Mouse (Mus musculus) T-cell, adult 2 months (primary cell): Measurements from ENCODE around the gene Tdrd7.

Source experiments
- DNase-seq: peaks from one replicate; pipeline ENCODE4 v3.0.0; 2022; ENCODE audit warnings: low spot score

Gene Tdrd7

DNA sequence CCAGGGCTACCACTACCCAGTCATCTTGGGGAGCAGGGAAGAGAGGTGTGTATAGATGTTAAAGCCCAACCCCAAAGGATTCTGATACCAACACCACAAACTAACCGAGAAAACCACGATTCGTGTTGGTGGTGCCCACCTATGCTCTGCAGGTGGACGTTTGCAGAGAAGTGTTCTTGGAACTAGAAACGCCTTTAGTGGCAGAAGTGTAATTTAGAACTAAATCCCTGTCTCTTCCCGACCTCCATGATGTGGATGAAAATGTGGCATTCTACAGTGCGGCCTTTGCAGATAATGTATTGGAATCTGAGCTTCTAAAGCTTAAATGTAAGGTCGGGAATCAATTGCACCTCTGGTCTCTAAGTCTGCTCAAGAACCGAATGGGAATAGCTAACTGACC lies 7.8 kb downstream of the Tdrd7 start:
- no peak for DNase-seq

DNA sequence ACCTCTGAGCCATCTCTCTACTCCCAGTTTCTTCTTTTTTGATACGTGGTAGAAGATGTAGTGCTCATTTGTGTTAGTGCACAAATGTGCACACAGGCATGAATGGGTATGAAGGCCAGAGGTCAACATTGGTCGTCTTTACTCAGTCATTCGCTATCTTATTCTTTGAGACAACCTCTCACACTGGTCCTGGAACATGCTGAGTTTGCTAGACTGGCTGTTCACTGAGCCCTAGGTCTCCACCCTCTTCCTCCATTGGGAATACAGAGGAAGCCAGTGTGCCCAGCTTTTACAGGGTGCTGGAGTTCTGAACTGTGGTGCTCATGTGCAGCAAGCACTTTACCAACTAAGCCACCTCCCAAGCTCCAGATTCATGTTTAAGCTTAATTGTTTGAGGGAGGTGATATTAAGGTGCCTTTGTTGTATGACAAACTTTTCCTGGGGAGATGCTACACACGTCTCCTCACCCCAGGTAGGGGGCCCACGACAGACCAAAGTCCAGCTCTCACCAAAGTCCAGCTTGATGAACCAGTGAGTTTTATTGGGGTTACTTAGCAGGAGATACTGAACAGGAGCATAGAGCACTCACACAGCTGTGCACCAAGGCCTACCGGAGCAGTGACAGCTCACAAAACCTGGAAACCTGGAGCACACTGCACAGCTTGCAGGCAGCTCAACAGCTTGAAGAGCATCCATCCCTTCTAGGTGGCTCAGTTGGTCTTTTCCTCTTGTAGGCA lies 12.0 kb downstream of the Tdrd7 start:
- no peak for DNase-seq

DNA sequence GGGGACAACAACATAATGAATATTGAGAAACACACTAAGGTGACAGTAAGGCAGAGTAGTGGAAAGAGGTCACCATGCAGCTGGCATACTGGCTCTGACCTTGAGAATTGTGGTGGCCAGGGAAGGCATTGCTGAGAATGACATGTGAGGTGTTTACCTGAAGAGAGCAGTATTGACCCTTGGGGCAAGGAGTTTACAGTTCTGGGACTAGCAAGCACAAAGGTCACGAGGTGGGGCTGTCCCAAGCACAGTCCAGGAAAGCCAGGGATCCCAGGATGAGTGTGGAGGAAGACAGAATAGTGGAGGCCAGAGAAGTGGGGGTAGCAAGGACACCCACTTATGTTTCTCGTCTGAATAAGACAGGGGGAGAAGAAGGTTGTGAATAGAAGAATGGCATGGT lies 14.8 kb downstream of the Tdrd7 start:
- no peak for DNase-seq

DNA sequence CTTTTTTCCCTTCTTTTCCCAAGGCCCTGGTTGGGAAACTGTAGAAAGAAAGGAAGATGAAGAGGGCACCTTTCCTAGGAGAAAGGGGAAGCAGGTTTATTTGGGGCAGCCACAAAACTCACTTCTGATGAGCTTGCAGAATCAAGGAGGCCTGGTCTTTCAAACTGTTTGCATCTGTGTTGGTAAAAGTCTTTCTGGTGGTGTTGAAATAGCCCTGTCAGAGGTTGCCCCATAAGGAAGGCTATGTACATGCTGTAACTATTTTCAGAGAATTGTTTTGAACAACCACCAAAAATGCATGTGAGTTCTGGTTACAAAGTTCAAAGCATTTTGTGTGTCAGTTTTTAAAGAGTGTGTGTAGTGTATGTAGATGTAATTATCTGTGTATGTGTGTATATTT lies 15.9 kb downstream of the Tdrd7 start:
- DNase-seq, result no peak

DNA sequence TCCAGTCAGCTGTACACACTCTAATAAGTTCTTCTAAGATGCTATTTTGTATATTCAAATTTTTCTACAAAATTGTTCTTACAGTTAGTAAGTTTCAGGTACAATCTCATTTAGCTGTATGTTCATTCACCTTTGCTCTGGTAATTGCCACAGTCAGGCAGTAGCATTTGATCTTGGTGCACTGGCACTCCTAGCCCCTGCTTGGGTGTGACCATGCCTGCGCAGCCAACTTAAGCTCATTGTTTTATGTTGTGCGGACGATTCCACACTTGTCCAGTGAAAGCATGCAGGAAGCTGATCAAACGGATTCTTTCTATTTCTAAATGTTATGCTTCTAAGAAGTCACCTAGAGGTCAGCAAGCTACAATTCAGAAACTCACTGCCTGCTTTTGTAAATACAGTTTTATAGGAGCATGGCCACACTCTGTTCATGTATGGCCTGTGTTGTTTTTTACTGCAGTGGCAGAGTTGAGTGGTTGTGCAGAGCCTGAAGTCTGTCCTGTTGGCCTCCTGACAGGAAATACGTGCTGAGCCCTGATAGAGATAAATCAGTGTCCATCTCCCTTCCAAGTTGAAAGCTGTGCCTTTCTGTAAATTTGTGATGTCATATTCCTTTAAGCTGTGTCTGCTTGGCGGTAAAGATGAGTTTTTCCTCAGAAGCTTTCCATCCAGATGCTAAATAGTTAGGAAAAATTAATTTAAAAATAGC lies 25.4 kb downstream of the Tdrd7 start:
- DNase-seq, result no peak

DNA sequence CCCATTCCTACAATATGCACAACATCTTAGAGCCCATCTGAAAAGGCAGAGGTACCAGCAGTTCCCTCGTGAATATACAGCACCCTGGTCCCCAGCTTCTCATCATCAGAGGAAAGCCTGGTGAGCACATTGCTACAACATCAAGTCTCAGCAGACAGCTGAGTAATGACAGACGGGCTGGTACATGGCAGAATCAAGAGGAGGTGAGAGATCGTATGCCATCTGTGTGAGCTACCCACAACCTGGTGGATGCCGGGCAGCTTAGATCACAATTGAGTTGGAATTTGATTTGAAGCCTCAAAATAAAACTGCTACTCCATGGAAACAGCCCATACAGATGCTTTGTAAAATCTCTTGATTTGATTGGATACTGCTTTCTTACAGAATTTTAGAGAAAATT lies 33.4 kb downstream of the Tdrd7 start:
- DNase-seq, result no peak

DNA sequence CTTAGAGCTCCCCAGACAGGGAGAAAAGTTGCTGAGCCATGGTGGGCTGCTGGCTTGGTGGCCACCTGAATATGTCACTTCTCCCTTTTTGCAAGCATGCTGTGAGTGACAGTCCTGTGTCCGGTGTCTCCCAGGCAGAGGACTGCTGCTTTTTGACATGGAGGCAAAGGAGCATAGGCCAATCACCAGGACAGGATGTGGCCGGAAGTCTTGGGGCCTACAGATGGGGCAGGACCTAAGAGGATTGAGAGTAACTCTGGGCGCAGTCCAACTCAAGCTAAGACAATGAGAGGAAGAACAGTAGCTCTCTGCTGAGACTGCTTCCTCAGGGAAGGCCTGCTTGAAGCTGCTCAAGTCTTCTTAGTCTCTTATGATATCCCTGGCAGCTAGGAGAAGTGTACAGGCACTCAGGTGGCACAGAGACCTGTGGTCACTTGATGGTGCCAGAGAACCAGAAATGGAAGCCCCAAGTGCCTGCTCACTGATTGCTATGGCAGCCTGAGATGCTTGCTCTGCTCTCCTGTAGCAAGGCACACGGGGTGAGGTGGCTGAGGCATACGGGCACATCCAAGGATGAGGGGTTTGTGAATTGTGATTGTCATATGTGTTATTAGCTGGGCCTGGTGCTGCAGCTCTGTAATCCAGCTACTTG lies 43.1 kb downstream of the Tdrd7 start:
- no peak for DNase-seq

DNA sequence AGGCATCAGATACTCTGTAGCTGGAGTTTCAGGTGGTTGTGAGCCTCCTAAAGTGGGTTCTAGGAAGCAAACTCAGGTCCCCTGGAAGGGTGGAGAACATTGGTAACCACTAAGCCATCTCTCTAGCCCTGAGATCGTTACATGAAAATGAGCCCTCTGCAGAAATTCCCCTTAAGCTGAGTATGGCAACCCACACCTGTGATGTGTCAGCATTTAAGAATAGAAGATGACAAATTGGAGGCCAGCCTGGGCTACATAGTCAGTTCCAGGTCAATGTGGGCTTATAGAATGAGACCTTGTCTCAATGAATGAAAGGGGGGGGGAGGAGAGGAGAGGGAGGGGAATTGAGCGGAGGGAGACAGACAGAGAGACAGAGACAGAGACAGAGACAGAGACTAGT lies 46.6 kb downstream of the Tdrd7 start:
- DNase-seq, result no peak

DNA sequence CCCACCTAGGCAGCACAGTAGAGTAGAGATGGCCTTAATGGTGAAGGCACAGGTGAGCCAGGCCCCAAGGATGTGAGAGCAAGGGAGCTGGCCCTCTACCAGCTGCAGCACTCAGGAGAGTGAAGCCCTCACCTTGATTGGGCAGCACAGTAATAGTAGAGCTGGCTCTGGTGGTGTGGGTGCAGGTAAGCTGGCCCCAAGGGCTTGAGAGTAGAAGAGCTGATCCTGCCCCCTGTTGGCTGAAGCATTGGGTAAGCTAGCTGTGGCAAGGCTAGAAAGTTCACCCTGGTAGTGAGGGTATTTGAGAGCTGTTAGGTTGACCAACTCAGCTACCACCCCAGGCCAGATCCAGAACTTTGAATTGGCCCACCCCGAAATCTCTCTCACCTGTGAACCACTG lies 50.5 kb downstream of the Tdrd7 start:
- DNase-seq, result no peak

DNA sequence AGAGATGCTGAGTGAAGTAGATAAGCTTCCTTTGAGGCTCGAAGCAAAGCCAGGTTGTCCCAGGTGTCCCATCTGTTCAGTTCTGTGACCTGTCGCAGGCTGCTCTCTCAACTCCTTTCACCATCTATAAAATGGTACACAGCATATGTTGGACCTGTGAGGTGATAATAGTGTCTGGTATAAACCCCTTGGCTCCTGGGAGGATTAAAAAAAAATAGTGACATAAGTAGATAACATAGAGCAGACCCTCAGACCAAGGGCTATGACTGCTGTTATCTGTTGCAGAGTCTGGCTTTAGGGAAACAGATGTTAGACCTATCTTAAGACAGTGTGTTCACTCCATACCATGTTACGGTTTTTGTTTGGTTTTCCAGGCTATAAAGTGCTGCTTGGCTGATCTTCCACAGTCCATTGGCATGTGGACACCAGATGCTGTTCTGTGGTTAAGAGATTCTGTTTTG lies 57.9 kb downstream of the Tdrd7 start:
- DNase-seq, result no peak

DNA sequence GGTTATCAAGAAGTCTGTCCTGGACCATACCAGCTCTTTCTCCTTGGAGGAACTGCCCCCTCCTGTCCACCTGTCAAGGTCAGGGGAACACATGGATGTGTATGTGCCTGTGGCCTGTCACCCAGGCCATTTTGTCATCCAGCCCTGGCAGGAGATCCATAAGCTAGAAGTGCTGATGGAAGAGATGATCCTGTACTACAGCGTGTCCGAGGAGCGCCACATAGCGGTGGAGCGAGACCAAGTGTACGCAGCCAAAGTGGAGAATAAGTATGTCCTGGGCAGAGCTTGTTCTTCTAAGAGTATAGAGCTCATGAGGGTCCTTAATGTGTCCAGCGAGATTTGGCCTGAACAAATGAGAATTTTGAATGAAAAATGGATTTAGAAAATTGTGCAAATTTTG lies 60.8 kb downstream of the Tdrd7 start:
- DNase-seq, result no peak

DNA sequence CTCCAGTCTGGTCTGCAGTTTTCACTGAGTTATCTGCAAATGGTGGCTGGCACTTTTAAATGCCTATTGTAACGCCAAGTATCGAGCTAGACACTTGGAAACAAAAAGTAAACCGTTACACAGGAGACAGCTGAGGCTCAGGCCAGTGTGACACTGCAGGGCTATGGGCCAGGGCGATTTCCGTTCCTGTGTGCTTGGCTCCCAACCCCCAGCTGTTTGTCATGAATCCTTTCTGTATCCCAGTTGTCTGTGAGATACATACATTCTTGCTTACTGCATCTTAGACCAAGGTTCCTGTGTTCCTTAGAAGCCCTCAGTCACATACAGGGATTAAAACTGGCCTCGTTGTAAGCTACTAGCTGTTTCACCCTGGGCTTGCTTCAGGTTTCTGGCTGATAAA lies 63.1 kb downstream of the Tdrd7 start:
- DNase-seq, result no peak

DNA sequence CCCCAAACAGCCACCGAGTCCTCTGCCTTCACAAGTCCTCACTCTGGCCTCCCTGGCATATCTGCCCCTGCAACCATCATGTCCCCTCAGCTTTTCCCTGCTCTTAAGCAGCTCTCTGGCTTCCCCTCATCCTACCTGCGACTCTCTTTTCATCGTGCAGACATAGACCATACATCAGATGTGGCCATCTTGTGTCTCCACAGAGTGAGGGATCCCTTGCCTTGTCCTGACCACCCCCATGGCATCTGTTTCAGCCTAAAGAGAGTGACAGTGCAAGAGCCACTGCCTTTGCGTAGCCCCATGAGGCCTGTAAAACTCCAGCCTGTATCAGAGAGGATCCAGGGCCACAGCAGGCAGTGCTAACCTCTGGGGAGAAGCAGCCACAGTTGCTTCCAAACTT lies 63.6 kb downstream of the Tdrd7 start:
- no peak for DNase-seq

DNA sequence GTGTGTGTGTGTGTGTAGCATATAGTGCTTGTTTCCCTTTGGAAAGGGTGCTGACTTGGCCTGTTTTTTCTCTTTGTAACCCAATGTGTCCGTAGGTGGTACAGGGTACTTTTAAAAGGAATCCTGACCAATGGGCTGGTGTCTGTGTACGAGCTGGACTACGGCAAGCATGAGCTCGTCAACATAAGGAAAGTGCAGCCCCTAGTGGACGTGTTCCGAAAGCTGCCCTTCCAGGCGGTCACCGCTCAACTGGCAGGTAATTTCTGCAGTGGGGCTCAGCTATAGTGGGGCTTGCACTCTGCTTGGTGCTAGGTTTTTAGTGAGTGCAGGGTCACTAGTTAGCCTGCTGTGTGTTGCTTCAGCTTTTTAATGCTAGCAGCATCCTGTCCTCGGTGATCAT lies 64.4 kb downstream of the Tdrd7 start:
- no peak for DNase-seq

DNA sequence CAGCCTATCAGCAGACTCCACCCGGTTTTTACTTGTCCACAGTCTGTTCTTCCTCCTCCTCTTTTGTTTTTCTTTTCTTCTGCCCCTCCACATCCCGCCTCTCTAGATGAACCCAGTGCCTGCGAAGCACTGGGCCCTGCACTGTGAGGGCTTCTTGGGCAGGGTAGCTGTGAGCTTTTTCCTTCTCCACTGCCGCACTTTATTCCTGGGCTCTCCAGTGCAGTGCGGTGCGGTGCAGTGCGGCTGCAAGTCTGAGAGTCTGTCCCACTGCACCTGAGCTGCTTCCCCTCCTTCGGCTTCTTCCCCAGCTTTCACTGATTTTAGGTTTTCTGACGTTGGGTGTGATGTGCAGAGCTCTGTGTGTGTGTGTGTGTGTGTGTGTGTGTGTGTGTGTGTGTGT lies 67.3 kb downstream of the Tdrd7 start:
- DNase-seq, result no peak

DNA sequence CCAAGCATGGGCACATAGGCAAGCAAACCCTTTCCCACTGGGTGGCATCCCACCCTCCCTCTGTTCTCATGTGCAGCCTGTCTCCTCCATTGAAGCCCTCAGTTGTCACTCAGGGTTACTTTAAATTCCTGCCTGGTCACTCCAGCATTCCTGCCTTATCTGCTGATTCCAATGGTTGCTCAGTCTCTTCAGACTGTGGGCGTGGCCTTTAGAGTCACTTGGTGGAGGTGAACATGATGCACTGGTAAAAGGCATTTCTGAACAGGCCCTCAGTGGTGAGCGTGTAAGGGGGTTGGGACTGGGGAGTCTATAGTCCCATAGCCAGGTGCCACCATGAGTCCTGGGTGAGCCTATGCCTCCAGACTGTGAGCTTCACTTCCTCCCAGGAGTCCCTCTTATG lies 68.1 kb downstream of the Tdrd7 start:
- no peak for DNase-seq

DNA sequence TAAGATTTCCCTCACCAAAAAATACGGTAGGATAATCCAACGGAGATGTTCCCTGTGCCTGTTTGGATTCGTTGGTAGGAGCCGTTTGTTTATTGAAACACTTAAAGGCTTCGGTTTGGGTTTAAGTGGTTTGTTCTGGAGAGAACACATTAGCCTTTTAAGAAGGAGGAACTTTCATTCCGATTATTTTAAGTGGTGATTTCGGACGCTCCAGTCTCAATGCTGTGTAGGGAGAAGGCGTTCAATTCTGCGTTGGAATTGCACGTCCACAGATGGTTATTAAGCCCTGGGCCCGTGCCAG lies 73.4 kb downstream of the Tdrd7 start:
- DNase-seq, result no peak

DNA sequence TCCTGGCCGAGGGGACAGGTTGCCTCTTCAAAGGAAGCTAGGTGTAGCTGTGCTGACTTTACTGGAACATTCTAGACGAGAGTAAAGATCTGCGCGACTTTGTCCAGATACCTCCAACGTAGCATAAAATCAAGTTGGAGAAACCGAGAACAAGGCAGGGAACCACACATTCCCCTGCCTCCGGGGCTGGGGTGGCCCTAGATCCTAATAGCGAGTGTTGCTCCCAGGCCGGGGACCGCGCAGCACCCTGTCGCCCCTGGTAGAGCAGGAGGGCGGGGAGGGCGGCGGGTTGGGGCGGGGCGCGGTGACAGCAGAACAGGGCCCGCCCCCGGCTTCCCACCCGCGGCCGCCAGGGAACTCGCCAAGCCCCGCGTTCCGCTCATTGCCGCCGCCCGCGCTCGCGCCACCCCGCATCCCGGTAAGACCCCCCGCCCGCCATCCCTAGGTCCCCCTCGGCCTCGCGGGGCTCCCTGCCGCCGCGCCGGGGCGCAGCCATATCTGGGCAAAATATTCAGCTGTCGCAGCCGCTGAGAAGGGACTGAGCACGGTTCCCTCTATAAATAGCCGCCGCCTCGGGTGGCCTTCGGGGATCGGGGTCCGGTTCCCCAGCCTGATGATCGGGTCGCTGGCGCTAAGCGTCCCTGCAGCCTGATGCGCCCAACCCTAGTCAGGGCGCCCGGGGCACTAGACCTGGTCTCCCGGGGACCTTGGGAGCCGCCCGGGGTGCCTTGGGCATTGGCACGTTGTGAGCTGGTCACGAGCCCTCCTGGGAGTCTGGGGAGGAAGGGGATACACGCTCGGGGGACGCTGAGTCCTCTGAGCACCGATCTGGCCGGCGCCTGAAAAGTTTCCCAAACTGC lies 74.0 kb downstream of the Tdrd7 start, which contains the start of gene Tmod1:
Tmod1 (plus strand) TSS at position 44 of the 860 bp plus-strand sequence.
- DNase-seq, result no peak

DNA sequence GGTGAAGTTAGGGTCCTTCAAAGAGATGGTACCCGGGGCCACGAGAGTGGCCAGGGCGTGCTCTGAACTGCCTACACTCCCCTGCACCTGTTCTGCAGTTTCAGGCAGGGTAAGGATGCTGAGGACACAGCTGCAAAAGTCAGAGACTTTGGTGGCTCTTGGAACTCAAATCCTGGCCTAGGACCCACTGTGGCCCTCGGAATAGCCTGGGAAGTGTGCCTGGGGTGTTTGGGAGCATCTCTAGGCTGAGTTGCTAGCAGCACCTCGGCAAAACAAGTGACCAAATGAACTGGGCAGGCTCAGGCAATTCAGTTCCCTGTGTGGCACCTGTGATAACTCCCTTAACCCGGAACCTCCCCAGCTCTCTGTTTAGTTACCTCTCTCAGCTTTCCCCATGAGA lies 74.8 kb downstream of the Tdrd7 start:
- no peak for DNase-seq

DNA sequence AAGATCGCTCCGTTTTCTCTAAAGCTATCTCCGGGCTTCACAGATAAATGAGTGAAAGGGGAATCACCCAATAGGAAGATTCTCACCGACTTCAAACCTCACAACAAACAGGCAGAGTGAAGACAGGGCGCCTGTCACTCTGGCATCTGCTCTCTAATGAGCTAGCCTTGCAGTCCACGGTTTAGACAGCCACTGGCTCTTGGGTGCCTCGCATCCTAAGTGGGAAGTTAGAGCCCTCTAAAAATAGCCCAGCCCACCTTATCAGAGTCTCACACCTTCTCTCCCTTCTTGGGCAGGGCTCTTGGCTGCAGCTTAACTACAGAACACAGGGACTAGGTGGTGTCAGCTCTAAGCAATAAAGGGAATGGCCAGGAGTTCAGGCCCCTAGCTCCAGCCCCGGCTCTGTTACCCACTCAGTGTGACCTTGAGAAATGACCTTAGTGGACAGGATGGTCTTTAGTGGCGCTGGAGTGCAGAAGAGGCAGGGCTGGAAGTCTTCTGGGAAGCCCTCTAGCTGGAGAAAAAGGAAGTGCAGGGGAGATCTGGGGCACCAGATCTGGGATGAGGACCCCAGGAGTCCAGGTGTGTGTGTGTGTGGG lies 75.6 kb downstream of the Tdrd7 start:
- DNase-seq, result no peak

DNA sequence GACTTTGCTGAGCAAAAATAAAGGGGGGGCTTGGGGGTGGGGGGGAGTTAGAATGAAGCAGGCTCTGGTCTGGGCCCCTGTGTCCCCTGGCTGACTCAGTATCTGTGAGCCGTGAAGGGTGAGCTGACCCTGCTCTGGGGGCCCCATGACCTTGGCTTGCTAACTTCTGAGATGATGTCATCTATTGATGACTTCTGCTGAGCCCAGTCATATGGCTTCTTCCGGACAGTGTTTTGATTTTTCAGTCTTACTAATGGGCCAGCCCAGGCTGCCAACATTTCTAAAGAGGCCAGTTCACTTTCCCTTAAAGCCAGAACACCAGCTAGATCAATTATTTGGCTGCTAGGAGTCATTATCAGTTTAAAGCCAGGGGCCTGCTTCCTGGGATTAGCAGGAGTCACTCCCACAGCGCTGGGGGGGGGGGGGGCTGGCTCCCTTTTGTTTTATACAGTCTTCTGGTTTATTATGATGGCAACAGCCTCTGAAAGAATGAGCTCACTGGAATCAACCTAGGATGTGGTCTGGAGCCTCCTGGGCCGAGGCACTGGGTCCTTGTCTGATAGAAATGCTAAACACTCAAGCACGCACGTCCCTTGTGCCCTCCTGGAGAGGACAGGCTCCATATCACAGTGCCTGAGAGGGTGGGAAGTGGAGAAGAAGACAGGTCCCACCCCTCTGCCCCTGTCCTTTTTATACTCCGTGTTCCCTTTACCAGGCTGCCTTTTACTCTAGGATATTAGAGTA lies 76.8 kb downstream of the Tdrd7 start:
- no peak for DNase-seq

DNA sequence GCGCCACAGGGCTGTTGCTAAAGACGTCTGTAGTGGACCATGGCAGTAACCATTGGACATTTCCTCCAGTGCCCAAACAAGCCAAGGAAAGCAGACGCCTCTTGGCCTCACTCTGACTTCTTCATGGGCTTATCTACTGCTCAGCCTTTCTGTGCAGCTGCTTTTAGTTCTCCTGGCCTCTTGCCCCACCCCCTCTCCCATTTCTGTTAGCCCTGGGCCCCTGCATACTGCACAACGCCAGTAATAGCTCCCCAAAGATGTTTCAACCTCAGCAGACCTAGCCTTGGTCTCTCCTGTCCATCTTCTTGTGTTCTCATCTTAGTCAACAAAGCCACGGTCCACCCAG lies 77.3 kb downstream of the Tdrd7 start:
- DNase-seq, result no peak
